Mouse (Mus musculus) liver, embryonic 15.5 days (tissue): ENCODE data around the gene Apoc3. TPM values are rescaled to one million over a fixed set of nuclear protein-coding genes. Genes with fewer than 3 reads are reported as not detected.

ENCODE experiments used
- ATAC-seq: fragments of 200-750 bp; cut with Nextera tagmentation; 2 replicates; pipeline ENCODE4 v1.8.0; 2017; ENCODE audit warnings: moderate number of reproducible peaks, mild to moderate bottlenecking, moderate library complexity; ENCODE audit not compliant: insufficient read depth
- H3K27ac ChIP-seq: fragments of 300-500 bp; sonication (generic); replicated peaks from 2 replicates; pipeline ENCODE4 v1.5.1; 2015; ENCODE audit warnings: mild to moderate bottlenecking, inconsistent platforms
- H3K27me3 ChIP-seq: fragments of 300-500 bp; sonication (generic); 2 replicates; pipeline ENCODE4 v1.6.1; 2015; ENCODE audit warnings: mild to moderate bottlenecking, inconsistent platforms
- H3K36me3 ChIP-seq: fragments of 300-500 bp; sonication (generic); replicated peaks from 2 replicates; pipeline ENCODE4 v1.6.1; 2015; ENCODE audit warnings: moderate library complexity, mild to moderate bottlenecking, inconsistent platforms
- H3K4me1 ChIP-seq: fragments of 300-500 bp; sonication (generic); replicated peaks from 2 replicates; pipeline ENCODE4 v1.6.1; 2015; ENCODE audit warnings: inconsistent platforms
- H3K4me2 ChIP-seq: fragments of 300-500 bp; sonication (generic); 2 replicates; pipeline ENCODE4 v1.6.1; 2015; ENCODE audit warnings: moderate library complexity, mild to moderate bottlenecking, inconsistent platforms
- H3K4me3 ChIP-seq: fragments of 300-500 bp; sonication (generic); replicated peaks from 2 replicates; pipeline ENCODE4 v1.5.1; 2015; ENCODE audit warnings: mild to moderate bottlenecking, inconsistent platforms
- H3K9ac ChIP-seq: fragments of 300-500 bp; sonication (generic); 2 replicates; pipeline ENCODE4 v1.6.1; 2015; ENCODE audit warnings: moderate library complexity, mild to moderate bottlenecking, inconsistent platforms
- H3K9me3 ChIP-seq: fragments of 300-500 bp; sonication (generic); replicated peaks from 2 replicates; pipeline ENCODE4 v1.6.1; 2016; ENCODE audit warnings: inconsistent platforms
- WGBS: fragments of 180-500 bp; shearing (Covaris S2); methylation state at CpG from one replicate; pipeline ENCODE4 v1.1.7; 2015; ENCODE audit warnings: mixed read lengths; ENCODE audit not compliant: insufficient replicate concordance; 5-methylcytosine and 5-hydroxymethylcytosine counted together
- polyA plus RNA-seq: library from polyadenylated mRNA; unstranded; fragments of >200 nt; fragmentation: Nextera tagmentation; extraction: Ambion mirVana; gene quantifications from 2 replicates; pipeline ENCODE4 v1.2.1, GENCODE M21; 2015

The Apoc3 gene
- polyA plus RNA-seq, 1 experiment from 2014 or later: 6.8 TPM

- 0 out of 2 replicates have a peak overlapping the region, but pooled peaks have one; percentile 6 for H3K27ac ChIP-seq
- no peak for ATAC-seq
- no peaks in the 10 kb centered on the region for H3K27me3 ChIP-seq
- no peak overlapping the region for H3K4me3 ChIP-seq
- H3K4me1 ChIP-seq: 0 out of 2 replicates have a peak, but pooled peaks cover 8% of the 10 kb centered on the region
- H3K4me2 ChIP-seq: no peak overlapping the region
- no peak overlapping the region for H3K9ac ChIP-seq
- WGBS: 67% methylated on average over 10 of the region's 10 CpGs
- no peaks in the 10 kb centered on the region for H3K36me3 ChIP-seq
- H3K9me3 ChIP-seq: no peaks in the 10 kb centered on the region
These were observed 21.4 kb upstream of the Apoc3 start for GRCm38 (mm10) chr9:46256658-46257385.

GRCm38 (mm10) chr9:46256177-46256576, 20.7 kb upstream of the Apoc3 start:
- Histone ChIP-seq H3K4me2 (no peak overlapping the region), H3K4me3 (no peak overlapping the region), H3K27ac (no peak overlapping the region), H3K9ac (no peak overlapping the region), H3K9me3 (no peaks in the 10 kb centered on the region), H3K4me1 (0 out of 2 replicates have a peak, but pooled peaks cover 7% of the 10 kb centered on the region), H3K27me3 (no peaks in the 10 kb centered on the region), H3K36me3 (no peaks in the 10 kb centered on the region)
- 63% methylated on average over 7 of the region's 7 CpGs for WGBS
- no peak for ATAC-seq

GRCm38 (mm10) chr9:46246752-46247324, 11.4 kb upstream of the Apoc3 start:
- Histone ChIP-seq H3K36me3 (no peaks in the 10 kb centered on the region), H3K9me3 (no peaks in the 10 kb centered on the region), H3K27me3 (no peaks in the 10 kb centered on the region), H3K9ac (no peak overlapping the region), H3K27ac (no peak overlapping the region), H3K4me2 (peak overlapping the region; percentile 20; the same call in 1 of the 2 replicates), H3K4me3 (no peak overlapping the region), H3K4me1 (no peaks in the 10 kb centered on the region)
- WGBS: 28% methylated on average over 10 of the region's 11 CpGs
- no peak for ATAC-seq

GRCm38 (mm10) chr9:46243584-46243983, 8.1 kb upstream of the Apoc3 start:
- H3K4me2 ChIP-seq: no peak overlapping the region
- H3K9me3 ChIP-seq: no peaks in the 10 kb centered on the region
- WGBS: 58% methylated on average over 8 of the region's 8 CpGs
- H3K27me3 ChIP-seq: no peaks in the 10 kb centered on the region
- H3K36me3 ChIP-seq: no peaks in the 10 kb centered on the region
- no peaks in the 10 kb centered on the region for H3K4me1 ChIP-seq
- no peak for ATAC-seq
- H3K27ac ChIP-seq: no peak overlapping the region
- no peak overlapping the region for H3K4me3 ChIP-seq
- H3K9ac ChIP-seq: no peak overlapping the region

GRCm38 (mm10) chr9:46243122-46243521, 7.7 kb upstream of the Apoc3 start:
- no peak overlapping the region for H3K27ac ChIP-seq
- H3K27me3 ChIP-seq: no peaks in the 10 kb centered on the region
- no peaks in the 10 kb centered on the region for H3K9me3 ChIP-seq
- H3K36me3 ChIP-seq: no peaks in the 10 kb centered on the region
- no peak overlapping the region for H3K4me3 ChIP-seq
- WGBS: 57% methylated on average over 4 of the region's 4 CpGs
- ATAC-seq: no peak
- no peak overlapping the region for H3K4me2 ChIP-seq
- no peak overlapping the region for H3K9ac ChIP-seq
- no peaks in the 10 kb centered on the region for H3K4me1 ChIP-seq

GRCm38 (mm10) chr9:46241818-46242217, 6.4 kb upstream of the Apoc3 start:
- no peaks in the 10 kb centered on the region for H3K9me3 ChIP-seq
- H3K4me3 ChIP-seq: no peak overlapping the region
- H3K4me2 ChIP-seq: no peak overlapping the region
- H3K27me3 ChIP-seq: no peaks in the 10 kb centered on the region
- H3K4me1 ChIP-seq: no peaks in the 10 kb centered on the region
- 51% methylated on average over 2 of the region's 2 CpGs for WGBS
- H3K27ac ChIP-seq: no peak overlapping the region
- no peaks in the 10 kb centered on the region for H3K36me3 ChIP-seq
- H3K9ac ChIP-seq: no peak overlapping the region
- no peak for ATAC-seq

- WGBS: 58% methylated on average over 7 of the region's 7 CpGs
- Histone ChIP-seq H3K36me3 (no peaks in the 10 kb centered on the region), H3K27ac (no peak within 1 kb of the TSS), H3K27me3 (no peaks in the 10 kb centered on the region), H3K9ac (no peak within 1 kb of the TSS), H3K4me1 (peaks cover 6% of the 10 kb centered on the region), H3K4me2 (no peak within 1 kb of the TSS), H3K4me3 (no peak within 1 kb of the TSS), H3K9me3 (no peaks in the 10 kb centered on the region)
- ATAC-seq: no peak
These were observed 5.2 kb upstream of the Apoc3 start, which contains the start of gene Apoa4 for GRCm38 (mm10) chr9:46240526-46241153. Gene Apoa4 (plus strand): TSS chr9:46240696.

- H3K9ac ChIP-seq: no peak overlapping the region
- H3K36me3 ChIP-seq: no peaks in the 10 kb centered on the region
- peak; percentile 53; the same call in 1 of the 2 replicates for ATAC-seq
- no peak overlapping the region for H3K27ac ChIP-seq
- 58% methylated on average over 7 of the region's 7 CpGs for WGBS
- no peak overlapping the region for H3K4me2 ChIP-seq
- H3K4me3 ChIP-seq: no peak overlapping the region
- peaks cover 15% of the 10 kb centered on the region for H3K4me1 ChIP-seq
- no peaks in the 10 kb centered on the region for H3K9me3 ChIP-seq
- no peaks in the 10 kb centered on the region for H3K27me3 ChIP-seq
These were observed 3.4 kb upstream of the Apoc3 start for GRCm38 (mm10) chr9:46238850-46239249.

- Histone ChIP-seq H3K9ac (no peak overlapping the region), H3K9me3 (no peaks in the 10 kb centered on the region), H3K27ac (0 out of 2 replicates have a peak overlapping the region, but pooled peaks have one; percentile 43), H3K4me2 (no peak overlapping the region), H3K36me3 (no peaks in the 10 kb centered on the region), H3K4me1 (peaks cover 18% of the 10 kb centered on the region), H3K27me3 (no peaks in the 10 kb centered on the region), H3K4me3 (no peak overlapping the region)
- peak; percentile 29 for ATAC-seq
- 43% methylated on average over 4 of the region's 4 CpGs for WGBS
These were observed 213 bp upstream of the Apoc3 start for GRCm38 (mm10) chr9:46235649-46236048.

GRCm38 (mm10) chr9:46235196-46235595, 240 bp downstream of the Apoc3 start:
- ATAC-seq: no peak
- H3K4me2 ChIP-seq: no peak overlapping the region
- no peaks in the 10 kb centered on the region for H3K9me3 ChIP-seq
- 63% methylated on average over 6 of the region's 6 CpGs for WGBS
- 0 out of 2 replicates have a peak overlapping the region, but pooled peaks have one; percentile 43 for H3K27ac ChIP-seq
- no peak overlapping the region for H3K4me3 ChIP-seq
- H3K9ac ChIP-seq: no peak overlapping the region
- H3K36me3 ChIP-seq: no peaks in the 10 kb centered on the region
- H3K27me3 ChIP-seq: no peaks in the 10 kb centered on the region; the same call in 1 of the 2 replicates
- H3K4me1 ChIP-seq: peaks cover 22% of the 10 kb centered on the region

- peak overlapping the region; percentile 51 for H3K27ac ChIP-seq
- no peaks in the 10 kb centered on the region for H3K9me3 ChIP-seq
- H3K4me2 ChIP-seq: peak overlapping the region; percentile 68
- H3K4me1 ChIP-seq: peaks cover 22% of the 10 kb centered on the region
- peak overlapping the region; percentile 49 for H3K4me3 ChIP-seq
- H3K9ac ChIP-seq: peak overlapping the region; percentile 40; the same call in 1 of the 2 replicates
- no peak for ATAC-seq
- no peaks in the 10 kb centered on the region; the same call in 1 of the 2 replicates for H3K27me3 ChIP-seq
- H3K36me3 ChIP-seq: no peaks in the 10 kb centered on the region
- WGBS: 33% methylated on average over 13 of the region's 13 CpGs
These were observed 4.9 kb downstream of the Apoc3 start for GRCm38 (mm10) chr9:46230450-46230975.
